Mouse (Mus musculus) kidney, adult 18-20 months (tissue): Measurements from ENCODE around the gene Eef1e1.
"Not testable (repeated sequence)": the region's sequence is repeated elsewhere in the genome, so short reads cannot be mapped to it uniquely, and the experiment has no call there.

Experiments used
- DNase-seq: peaks from one replicate; pipeline ENCODE4 v3.0.0; 2021

Eef1e1 gene

DNA sequence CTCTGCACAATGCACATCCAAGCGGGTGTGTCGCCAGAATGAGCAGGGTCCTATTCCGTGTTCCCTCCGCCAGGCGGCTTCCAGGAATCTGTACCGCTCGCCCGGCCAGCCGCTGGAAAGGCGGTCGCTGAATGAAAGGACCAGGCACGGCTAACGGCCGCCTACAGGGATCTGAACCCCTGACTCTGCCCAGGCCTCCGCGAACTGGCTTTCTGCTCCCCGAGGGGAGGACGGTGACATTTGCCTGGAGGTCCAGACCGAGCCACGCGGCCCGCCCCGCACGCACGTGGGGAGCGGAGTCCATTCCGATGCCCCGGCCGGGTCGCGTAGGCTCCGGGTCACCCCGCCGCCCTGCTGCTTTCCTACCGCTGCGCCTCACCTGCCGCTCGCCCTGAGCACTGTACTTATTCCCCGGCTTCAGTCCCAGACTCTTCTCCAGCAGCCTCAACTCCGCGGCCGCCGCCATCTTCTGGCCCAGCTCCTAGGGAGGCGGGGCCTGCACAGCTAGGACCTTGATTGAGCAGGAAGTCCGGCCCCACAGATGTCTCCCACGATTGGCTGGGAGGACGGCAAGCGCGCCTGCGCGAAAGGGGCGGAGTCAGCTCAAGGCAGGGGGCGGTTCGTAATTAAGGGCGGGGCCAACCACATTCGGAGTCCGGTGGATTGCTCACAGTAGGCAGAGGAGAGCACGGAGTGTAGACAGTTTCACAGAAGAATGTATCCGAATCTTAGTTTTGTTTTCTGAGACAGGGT lies at the start of gene Eef1e1:
TSS of gene Eef1e1 (minus strand) at position 531 of the 753 bp plus-strand sequence.
- peak; percentile 94 for DNase-seq

DNA sequence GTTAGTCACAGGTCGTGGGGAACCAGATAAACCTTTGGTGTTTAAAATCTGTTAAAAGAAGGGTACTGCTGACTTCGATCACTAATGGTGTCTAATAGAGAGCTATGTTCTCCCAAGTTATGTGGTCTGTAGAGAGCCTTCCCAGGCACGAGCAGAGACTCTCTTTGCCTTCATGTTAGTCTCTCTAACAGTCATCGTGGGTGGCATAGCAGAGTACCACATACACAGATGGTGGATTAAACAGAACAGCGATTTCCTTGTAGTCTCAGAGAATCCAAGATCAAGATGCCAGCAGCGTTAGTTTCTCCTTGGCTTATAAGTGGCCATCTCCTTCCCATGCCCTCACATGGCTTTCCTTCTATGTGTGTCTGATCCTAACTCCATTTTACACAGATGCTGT lies 32.0 kb upstream of the Eef1e1 start:
- DNase-seq: no peak

DNA sequence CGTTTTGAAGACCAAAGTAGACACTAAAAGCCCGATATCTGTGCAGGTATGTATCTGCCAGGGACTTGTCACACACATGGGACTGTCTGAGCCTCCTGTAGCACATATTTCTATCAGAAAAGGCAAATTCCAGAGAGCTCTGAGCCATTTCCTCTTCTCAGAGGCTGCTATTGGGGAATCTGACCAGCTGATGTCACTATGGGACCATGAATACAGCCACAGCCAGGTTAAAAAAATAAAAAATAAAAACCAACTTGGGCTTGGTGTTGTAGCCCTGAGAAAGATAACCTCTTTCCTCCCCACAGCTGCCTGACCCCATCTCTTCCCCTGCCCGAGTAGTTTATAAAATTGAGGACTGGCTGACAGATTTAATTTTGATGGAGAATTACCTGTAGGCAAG lies 31.2 kb upstream of the Eef1e1 start:
- peak; percentile 3 for DNase-seq

DNA sequence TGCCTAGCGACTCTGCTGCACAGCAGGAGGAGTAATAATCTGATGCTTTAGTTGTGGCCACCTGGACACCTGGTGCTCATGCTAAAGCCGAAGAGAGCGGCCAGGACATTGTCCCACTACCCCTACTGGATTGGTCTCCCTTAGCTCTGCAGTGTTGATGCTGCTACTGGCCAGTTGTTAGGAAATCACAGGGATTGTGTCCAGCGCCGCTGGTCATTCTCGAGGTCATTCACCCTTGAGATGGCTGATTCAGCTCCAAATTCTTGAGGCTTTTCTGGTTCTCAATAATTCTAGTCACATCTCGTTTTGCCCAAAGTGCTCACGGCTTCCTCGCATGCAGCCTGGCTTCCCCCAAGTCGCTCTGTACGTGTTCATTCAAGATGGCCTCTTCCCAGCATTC lies 29.9 kb upstream of the Eef1e1 start:
- no peak for DNase-seq

DNA sequence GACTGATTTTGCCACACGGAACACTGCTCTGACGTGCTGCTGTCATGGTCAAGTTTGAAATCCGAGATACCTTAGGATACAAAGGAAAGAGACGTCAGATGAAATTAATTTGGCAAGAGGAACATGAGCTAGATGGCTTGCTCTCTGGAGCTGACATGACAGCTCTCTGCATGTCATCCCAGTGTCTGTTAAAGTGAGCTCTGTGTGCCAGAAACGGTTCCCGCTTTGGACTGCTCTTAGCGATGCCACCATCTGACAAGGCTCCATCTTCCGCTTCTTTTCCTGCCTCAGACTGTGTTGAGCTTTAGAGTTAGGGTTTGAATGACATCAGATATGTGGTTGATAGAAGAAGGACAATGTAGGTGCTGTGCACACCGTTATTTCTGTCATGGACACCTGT lies 13.5 kb upstream of the Eef1e1 start:
- DNase-seq: no peak

DNA sequence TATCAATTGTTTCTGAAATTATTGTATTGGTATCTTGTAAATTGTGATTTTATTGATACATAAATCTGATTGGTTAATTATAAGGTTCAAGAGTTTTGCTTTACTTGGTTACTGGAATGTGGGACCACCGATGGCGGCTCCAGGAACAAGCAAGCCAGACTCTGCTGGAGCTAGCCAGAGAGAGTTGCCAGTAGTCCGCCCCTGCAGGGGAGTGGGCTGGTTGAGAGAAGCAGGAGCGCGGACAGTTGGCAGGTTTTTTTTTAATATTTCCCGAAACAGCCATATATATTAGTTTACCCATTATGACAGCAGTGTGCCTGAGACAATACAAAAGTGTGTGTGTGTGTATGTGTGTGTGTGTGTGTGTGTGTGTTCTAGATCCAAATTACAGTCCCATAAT lies 12.6 kb upstream of the Eef1e1 start:
- not testable (repeated sequence) for DNase-seq

- DNase-seq: no peak
Measured at GRCm38 (mm10) chr13:38670051-38670450, 11.2 kb upstream of the Eef1e1 start.

GRCm38 (mm10) chr13:38668514-38668913 lies 9.7 kb upstream of the Eef1e1 start:
- peak; percentile 48 for DNase-seq

DNA sequence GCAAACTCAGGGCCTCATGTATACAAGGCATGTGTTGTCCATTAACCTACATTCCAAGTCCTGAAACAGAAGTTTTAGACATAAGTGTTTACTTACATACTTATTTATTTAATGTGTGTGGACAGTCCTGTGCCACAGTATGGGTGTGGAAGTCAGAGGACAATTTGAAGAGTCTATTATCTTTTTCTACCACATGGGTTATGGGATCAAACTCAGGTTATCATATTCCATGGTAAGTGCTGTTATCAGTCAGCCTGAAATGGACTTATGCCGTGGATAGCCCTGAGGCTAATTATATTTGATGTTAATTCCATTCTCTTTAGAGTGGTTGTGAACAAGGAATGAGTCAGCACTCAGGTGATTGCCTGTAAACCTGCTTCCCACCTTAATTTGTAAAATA lies 5.9 kb upstream of the Eef1e1 start:
- DNase-seq: no peak

GRCm38 (mm10) chr13:38659524-38660136 lies 772 bp upstream of the Eef1e1 start:
- no peak for DNase-seq

DNA sequence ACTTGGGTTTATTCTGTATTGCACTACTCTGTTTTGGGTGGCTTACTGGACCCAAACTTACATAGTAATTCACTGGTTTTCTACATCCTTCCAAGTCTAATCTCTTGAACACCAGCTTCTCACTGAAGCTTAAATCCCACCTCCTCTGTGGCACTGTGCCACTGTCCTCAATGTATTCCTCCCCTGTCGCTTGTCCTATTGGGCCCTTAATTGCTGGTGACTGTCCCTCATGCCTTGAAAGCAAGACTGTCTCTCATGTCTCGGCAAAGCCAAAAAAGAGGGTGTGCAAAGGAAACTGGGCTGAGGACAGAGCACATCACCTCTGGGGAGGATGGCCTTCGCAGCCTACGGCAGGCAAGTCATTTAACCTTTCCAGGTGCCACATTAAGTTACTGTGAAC lies 993 bp downstream of the Eef1e1 start:
- DNase-seq: no peak

GRCm38 (mm10) chr13:38650292-38650691 lies 8.6 kb downstream of the Eef1e1 start:
- DNase-seq: no peak

- no peak for DNase-seq
Measured at GRCm38 (mm10) chr13:38649069-38649468, 9.8 kb downstream of the Eef1e1 start.

- DNase-seq: no peak
Measured at GRCm38 (mm10) chr13:38641414-38641813, 17.4 kb downstream of the Eef1e1 start.

DNA sequence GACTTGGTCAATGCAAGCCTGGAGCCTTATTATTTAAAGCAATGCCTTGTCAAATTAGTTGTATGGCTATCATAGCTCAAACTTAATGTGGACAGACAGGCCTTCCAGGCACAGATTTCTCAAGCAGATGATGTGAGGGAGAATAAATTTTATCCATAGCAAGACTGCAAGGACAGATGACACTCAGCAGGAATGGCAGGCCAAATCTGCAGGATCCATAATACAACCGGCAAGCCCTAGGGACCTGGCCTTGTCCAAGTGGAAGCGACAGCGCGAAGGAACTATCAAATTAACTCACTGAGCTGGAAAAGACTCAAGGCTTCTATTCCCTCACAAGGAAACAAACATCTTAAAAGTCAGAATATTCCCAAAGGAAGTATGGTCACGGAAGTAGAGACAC lies 17.9 kb downstream of the Eef1e1 start:
- DNase-seq: no peak

GRCm38 (mm10) chr13:38638694-38639093 lies 20.2 kb downstream of the Eef1e1 start:
- DNase-seq: no peak

- peak; percentile 96 for DNase-seq
Measured at GRCm38 (mm10) chr13:38634800-38635269, 24.0 kb downstream of the Eef1e1 start, which contains the start of gene Bloc1s5. TSS of gene Bloc1s5 (minus strand) at chr13:38635109.

DNA sequence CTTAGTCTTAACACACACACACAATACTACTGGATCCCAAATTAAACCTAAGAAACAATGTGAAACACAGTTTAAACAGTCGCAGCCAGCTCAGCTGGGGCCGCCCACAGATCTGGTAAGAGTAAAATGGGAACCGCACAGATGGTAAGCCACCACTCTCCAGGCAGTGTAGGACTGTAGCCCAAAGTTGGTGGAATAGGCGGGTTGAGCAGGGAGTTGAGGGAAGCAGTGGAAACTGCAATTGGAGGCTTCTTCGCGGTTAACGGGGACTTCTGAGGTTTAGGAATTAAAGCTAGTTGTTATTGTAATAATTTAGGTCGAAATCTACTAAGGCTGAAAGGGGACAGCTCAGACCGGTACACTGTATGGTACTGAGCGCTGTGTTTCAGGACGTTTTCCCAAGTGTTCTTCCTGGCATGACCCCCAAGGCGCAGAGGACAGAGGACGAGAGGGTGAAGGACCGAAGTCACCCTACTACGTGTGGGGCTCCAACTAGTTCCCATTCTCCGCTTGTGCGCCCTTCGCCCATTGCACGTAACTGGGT lies 24.5 kb downstream of the Eef1e1 start:
- DNase-seq: no peak

DNA sequence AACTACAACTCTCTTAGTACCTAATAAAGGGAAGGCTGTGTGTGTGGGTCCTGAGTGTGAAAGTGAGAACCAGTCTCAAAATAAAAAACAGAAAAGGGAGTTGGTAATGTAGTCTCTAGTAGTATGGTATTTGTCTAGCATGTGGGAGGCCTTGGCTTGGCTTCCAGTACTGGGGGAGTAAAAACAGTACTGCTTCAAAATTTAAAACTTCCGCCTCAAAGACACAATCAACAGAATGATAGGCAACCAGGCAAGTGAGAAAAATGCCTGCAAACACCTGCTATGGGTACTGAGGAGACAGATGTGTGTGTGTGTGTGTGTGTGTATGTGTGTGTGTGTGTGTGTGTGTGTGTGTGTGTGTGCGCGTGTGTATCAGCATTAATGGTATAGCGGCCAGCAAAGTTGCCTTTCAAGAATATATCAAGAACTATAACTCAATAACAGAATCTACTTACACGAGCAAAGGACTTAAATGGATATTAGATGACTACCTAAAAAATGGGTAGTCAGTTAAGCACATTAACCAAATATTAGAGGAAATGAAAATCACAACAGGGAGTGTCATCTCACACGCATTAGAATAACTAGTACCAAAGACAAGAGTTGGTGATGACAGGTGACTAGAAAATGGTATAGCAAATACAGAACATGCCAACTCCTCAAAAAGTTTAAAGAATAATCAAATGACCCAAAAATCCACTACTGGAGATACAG lies 25.4 kb downstream of the Eef1e1 start:
- DNase-seq: no peak

DNA sequence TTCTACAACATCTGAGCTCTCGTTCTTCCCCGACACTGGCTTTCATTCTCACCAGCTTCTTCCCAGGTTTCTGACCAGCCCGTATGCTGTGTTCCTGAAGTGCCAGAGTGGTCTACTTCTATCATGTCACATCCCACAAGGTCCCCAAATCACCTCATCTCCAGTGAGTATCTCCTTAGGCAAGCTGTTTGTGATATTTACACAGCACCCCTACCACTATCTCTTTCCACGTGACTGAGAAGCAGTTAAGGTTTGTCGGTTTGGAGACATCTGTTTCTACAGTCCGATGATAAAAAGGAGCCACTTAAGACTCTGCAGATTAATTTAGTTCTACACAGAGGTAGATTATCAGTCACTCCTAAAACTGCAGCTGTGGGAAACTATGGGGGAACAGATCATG lies 26.3 kb downstream of the Eef1e1 start:
- no peak for DNase-seq

DNA sequence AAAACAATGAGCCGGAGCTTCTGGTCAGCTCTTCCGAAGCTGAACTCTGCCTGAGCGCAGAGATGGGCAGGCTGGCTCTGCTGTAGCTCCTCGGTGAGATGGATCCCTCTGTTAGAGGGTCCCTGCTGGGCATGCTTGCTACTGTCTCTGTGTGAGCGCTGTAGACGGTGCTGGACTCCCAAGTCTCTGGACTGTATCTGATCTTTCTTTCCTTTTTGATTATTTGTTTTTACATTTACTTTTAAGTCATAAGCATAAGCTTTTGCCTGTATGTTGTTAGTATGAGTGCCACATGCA lies 32.7 kb downstream of the Eef1e1 start:
- DNase-seq: no peak

GRCm38 (mm10) chr13:38625492-38626228 lies 33.2 kb downstream of the Eef1e1 start:
- DNase-seq: peak; percentile 35

- no peak for DNase-seq
Measured at GRCm38 (mm10) chr13:38624292-38624902, 34.5 kb downstream of the Eef1e1 start.
